Mouse (Mus musculus): ENCODE data around the gene Lsp1.

DNA sequence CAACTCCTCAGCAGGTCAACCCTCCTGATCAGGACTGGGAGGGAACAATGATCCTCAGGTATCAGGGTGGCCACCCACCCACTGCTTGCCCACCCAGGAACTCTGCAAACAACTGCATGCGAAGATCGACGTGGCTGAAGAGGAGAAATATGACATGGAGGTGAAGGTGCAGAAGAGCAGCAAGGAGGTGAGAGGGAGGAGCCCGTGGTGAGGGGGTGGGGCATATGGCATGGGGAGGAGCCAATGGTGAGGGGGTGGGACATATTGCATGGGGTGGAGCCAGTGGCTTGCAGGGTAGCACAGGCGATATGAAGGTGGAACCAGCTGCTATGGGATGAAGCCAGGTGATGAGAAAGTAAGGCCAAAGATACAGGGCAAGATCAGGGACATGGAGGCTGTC, 17.1 kb upstream of the Lsp1 start:
- no peak for TF ChIP-seq CTCF (conservative IDR thresholded peaks at IDR 0.05; ENCODE audit: low read length)
- no peak for TF ChIP-seq NANOG (IDR thresholded peaks at IDR 0.05; ENCODE audit: borderline replicate concordance, low read length)

All from E14TG2a.4 (cell line).